Mouse (Mus musculus): ENCODE measurements around the gene Ankdd1a. TPM values are rescaled to one million over a fixed set of nuclear protein-coding genes. Genes with fewer than 3 reads are reported as not detected.
A peak's percentile ranks its signal among the peaks of the same experiment; 100 is the strongest.

Ankdd1a gene
- total and polyA plus RNA-seq, 2 experiments from 2014 or later, result not detected

DNA sequence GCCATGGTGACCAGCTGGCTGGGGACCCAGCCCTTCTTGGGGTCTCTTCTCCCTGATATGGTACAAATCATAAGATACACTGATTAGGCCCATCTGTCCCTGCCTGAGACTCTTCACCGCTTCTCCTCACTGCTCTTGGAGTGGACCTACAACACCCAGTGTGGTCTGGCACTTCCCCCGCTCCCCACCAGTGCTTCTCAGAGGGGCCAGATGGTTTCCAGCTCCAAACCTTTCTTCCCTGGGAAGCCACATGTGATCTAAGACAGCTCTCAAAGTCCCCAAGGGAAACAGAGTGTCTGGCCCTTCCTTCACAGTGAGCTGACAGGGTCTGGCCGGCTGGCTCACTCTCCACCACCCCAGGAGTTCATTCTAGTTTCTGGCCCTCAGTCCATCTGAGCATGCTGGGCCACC lies 5.1 kb downstream of the Ankdd1a start:
- Histone ChIP-seq H3K4me1 (ENCODE audit: control insufficient read depth, insufficient read depth) (no peaks in the 10 kb centered on the region), H3K9ac (replicated peaks; ENCODE audit: low read depth, low read length) (no peak overlapping the region), H3K27ac (ENCODE audit: low read depth) (no peak overlapping the region), H3K4me2 (ENCODE audit: low read depth, low read length) (no peak overlapping the region), H3K36me3 (replicated peaks; ENCODE audit: control insufficient read depth, insufficient read depth, low read length) (no peaks in the 10 kb centered on the region), H3K9me3 (replicated peaks; ENCODE audit: control insufficient read depth, low read length) (no peaks in the 10 kb centered on the region), H3K4me3 (ENCODE audit: low read depth, low read length) (no peak overlapping the region), H3K27me3 (ENCODE audit: control insufficient read depth, insufficient read depth, low read length) (no peaks in the 10 kb centered on the region)
- 62% methylated on average over 3 of the region's 3 CpGs for WGBS
- DNase-seq (ENCODE audit: low spot score), result no peak
- no peak for TF ChIP-seq EP300 (IDR thresholded peaks at IDR 0.05; ENCODE audit: low read depth)
- TF ChIP-seq CTCF (IDR thresholded peaks at IDR 0.05; ENCODE audit: low read depth), result no peak
- ATAC-seq (ENCODE audit: insufficient read depth, low read depth), result no peak

DNA sequence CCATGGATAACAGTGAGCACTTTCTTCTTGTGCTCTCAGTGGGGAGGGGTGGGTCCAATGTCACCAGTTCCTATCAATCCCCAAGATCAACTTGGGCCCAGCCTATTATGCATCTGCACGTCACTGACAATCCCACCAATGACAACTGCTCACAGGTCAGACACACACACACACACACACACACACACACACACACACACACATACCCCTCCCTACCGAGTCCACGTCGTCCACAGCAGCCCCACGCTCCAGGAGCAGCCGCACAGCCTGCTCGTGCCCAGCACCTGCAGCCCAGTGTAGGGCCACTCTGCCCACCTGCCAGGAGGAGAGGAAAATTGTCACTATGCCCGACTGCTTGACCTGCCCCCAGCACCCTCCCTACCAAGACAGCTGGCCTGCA lies 5.6 kb downstream of the Ankdd1a start:
- TF ChIP-seq EP300 (IDR thresholded peaks at IDR 0.05; ENCODE audit: low read depth) (no peak), CTCF (IDR thresholded peaks at IDR 0.05; ENCODE audit: low read depth) (no peak)
- no peaks in the 10 kb centered on the region for H3K27me3 ChIP-seq (ENCODE audit: control insufficient read depth, insufficient read depth, low read length)
- no peaks in the 10 kb centered on the region for H3K4me1 ChIP-seq (ENCODE audit: control insufficient read depth, insufficient read depth)
- ATAC-seq (ENCODE audit: insufficient read depth, low read depth), result no peak
- no peaks in the 10 kb centered on the region for H3K9me3 ChIP-seq (replicated peaks; ENCODE audit: control insufficient read depth, low read length)
- no peak overlapping the region for H3K9ac ChIP-seq (replicated peaks; ENCODE audit: low read depth, low read length)
- no peak overlapping the region for H3K4me2 ChIP-seq (ENCODE audit: low read depth, low read length)
- DNase-seq (ENCODE audit: low spot score), result no peak
- H3K27ac ChIP-seq (ENCODE audit: low read depth), result no peak overlapping the region
- 78% methylated on average over 8 of the region's 8 CpGs for WGBS
- H3K4me3 ChIP-seq (ENCODE audit: low read depth, low read length), result no peak overlapping the region
- no peaks in the 10 kb centered on the region for H3K36me3 ChIP-seq (replicated peaks; ENCODE audit: control insufficient read depth, insufficient read depth, low read length)

DNA sequence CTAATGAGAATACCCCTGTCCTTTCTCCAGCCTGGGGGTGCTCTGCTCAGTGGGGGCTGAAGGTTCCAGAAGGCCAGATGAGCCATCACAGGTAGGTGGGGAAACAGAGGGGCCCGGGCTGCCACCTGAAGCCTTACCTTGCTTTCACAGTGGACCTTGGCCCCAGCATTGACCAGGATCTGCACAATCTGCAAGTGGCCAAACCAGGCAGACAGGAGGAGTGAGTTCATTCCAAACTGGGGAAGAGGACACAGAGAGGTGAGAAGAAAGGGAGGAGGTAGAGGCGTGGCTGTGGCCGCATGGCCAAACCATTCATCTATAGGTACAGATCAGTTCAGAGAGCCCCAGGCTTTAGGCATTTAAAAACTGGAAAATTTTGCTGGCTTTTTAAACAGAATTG lies 7.5 kb downstream of the Ankdd1a start:
- no peak for TF ChIP-seq EP300 (IDR thresholded peaks at IDR 0.05; ENCODE audit: low read depth)
- no peak for TF ChIP-seq CTCF (IDR thresholded peaks at IDR 0.05; ENCODE audit: low read depth)
- no peak overlapping the region for H3K4me2 ChIP-seq (ENCODE audit: low read depth, low read length)
- no peak overlapping the region for H3K27ac ChIP-seq (ENCODE audit: low read depth)
- H3K9ac ChIP-seq (replicated peaks; ENCODE audit: low read depth, low read length), result no peak overlapping the region
- no peaks in the 10 kb centered on the region for H3K27me3 ChIP-seq (ENCODE audit: control insufficient read depth, insufficient read depth, low read length)
- no peak overlapping the region for H3K4me3 ChIP-seq (ENCODE audit: low read depth, low read length)
- ATAC-seq (ENCODE audit: insufficient read depth, low read depth), result no peak
- 78% methylated on average over 3 of the region's 3 CpGs for WGBS
- no peaks in the 10 kb centered on the region for H3K36me3 ChIP-seq (replicated peaks; ENCODE audit: control insufficient read depth, insufficient read depth, low read length)
- no peaks in the 10 kb centered on the region for H3K9me3 ChIP-seq (replicated peaks; ENCODE audit: control insufficient read depth, low read length)
- H3K4me1 ChIP-seq (ENCODE audit: control insufficient read depth, insufficient read depth), result no peaks in the 10 kb centered on the region
- no peak for DNase-seq (ENCODE audit: low spot score)

DNA sequence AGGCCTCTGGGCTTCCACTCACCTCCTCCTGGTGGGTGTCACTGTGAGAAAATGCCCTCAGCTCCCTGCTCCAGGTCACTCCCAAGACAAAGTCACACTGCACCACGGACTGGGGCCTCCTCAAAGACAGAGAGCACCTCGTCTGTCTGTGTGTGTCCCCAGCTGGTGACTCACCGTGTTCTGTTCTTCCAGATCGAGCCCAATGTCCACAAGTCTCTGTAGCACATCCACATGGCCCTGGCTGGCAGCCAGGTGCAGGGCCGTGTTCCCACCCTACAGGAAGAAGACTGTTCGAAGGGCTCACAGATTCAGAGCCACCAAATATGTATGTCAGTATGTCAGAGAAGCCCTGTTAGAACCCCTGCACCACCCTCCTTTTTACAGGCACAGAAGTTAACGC lies 11.5 kb downstream of the Ankdd1a start:
- no peaks in the 10 kb centered on the region for H3K27me3 ChIP-seq (ENCODE audit: control insufficient read depth, insufficient read depth, low read length)
- H3K4me3 ChIP-seq (ENCODE audit: low read depth, low read length), result no peak overlapping the region
- no peak overlapping the region for H3K9ac ChIP-seq (replicated peaks; ENCODE audit: low read depth, low read length)
- no peaks in the 10 kb centered on the region for H3K36me3 ChIP-seq (replicated peaks; ENCODE audit: control insufficient read depth, insufficient read depth, low read length)
- H3K4me1 ChIP-seq (ENCODE audit: control insufficient read depth, insufficient read depth), result no peaks in the 10 kb centered on the region
- H3K27ac ChIP-seq (ENCODE audit: low read depth), result no peak overlapping the region
- DNase-seq (ENCODE audit: low spot score) (no peak), ATAC-seq (ENCODE audit: insufficient read depth, low read depth) (no peak)
- 15% methylated on average over 7 of the region's 7 CpGs for WGBS
- H3K4me2 ChIP-seq (ENCODE audit: low read depth, low read length), result no peak overlapping the region
- H3K9me3 ChIP-seq (replicated peaks; ENCODE audit: control insufficient read depth, low read length), result no peaks in the 10 kb centered on the region
- no peak for TF ChIP-seq EP300 (IDR thresholded peaks at IDR 0.05; ENCODE audit: low read depth)
- no peak for TF ChIP-seq CTCF (IDR thresholded peaks at IDR 0.05; ENCODE audit: low read depth)

DNA sequence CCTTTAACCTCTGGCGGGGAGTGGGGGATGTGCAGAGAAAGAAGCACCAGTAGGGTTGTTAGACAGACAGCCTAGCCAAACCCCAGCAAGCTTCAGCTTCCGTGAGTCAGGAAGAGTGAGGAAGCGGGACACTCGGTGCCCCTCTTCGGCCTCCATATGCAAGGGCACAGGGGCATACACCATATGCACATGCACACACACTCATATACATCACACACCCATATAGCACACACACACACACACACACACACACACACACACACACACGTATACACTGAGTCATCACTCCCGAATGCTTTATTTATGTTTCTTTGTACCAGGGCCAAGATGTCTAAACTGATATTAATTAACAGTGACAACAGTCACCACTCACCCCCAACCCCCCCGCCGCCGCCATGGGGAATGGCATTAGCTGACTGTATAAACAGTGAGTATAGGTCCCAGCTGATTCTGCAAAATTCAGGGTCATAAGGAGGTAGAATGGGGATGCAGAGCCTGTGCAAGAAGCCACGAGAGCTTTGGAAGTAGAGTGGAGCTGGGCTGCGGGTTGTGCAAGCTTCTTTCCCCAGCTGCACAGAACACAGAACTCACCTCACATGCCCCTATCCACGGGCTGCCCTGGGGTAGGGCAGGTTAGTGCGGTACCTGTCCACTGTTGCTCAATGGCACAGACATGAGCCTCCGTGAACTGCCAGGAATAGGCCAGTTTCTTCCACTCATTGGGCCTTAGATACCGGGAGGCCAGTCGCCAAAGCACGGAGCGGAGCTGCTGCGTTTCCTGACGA lies 17.1 kb downstream of the Ankdd1a start:
- no peaks in the 10 kb centered on the region for H3K9me3 ChIP-seq (replicated peaks; ENCODE audit: control insufficient read depth, low read length)
- H3K4me1 ChIP-seq (ENCODE audit: control insufficient read depth, insufficient read depth), result no peaks in the 10 kb centered on the region
- H3K27ac ChIP-seq (ENCODE audit: low read depth), result no peak overlapping the region
- H3K27me3 ChIP-seq (ENCODE audit: control insufficient read depth, insufficient read depth, low read length), result no peaks in the 10 kb centered on the region
- 79% methylated on average over 21 of the region's 21 CpGs for WGBS
- no peak overlapping the region for H3K4me3 ChIP-seq (ENCODE audit: low read depth, low read length)
- DNase-seq (ENCODE audit: low spot score), result no peak
- H3K36me3 ChIP-seq (replicated peaks; ENCODE audit: control insufficient read depth, insufficient read depth, low read length), result no peaks in the 10 kb centered on the region
- ATAC-seq (ENCODE audit: insufficient read depth, low read depth), result no peak
- H3K9ac ChIP-seq (replicated peaks; ENCODE audit: low read depth, low read length), result no peak overlapping the region
- H3K4me2 ChIP-seq (ENCODE audit: low read depth, low read length), result no peak overlapping the region
- TF ChIP-seq EP300 (IDR thresholded peaks at IDR 0.05; ENCODE audit: low read depth) (no peak), CTCF (IDR thresholded peaks at IDR 0.05; ENCODE audit: low read depth) (no peak)

DNA sequence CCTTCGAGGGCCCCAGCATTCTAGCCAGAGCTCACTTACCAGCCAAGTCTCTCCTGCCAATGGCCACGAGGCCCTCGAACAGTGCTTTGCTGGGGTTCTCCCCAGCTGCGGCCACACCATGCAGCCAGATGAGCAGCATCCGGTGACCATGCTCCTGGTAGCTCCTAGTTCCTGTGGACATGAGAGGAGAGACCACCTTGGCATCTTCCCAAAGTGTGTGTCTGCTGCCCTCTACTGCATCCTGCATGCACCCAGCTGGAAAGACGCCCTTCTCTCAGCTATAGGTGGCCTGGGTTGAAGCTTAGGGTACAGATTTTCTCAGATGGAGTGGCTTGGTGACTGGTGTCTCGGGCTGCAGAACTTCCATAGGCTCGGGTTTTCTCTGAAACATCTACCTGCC lies 17.8 kb downstream of the Ankdd1a start:
- Histone ChIP-seq H3K27me3 (ENCODE audit: control insufficient read depth, insufficient read depth, low read length) (no peaks in the 10 kb centered on the region), H3K9me3 (replicated peaks; ENCODE audit: control insufficient read depth, low read length) (no peaks in the 10 kb centered on the region), H3K36me3 (replicated peaks; ENCODE audit: control insufficient read depth, insufficient read depth, low read length) (no peaks in the 10 kb centered on the region), H3K4me2 (ENCODE audit: low read depth, low read length) (no peak overlapping the region), H3K4me1 (ENCODE audit: control insufficient read depth, insufficient read depth) (no peaks in the 10 kb centered on the region), H3K27ac (ENCODE audit: low read depth) (no peak overlapping the region), H3K9ac (replicated peaks; ENCODE audit: low read depth, low read length) (no peak overlapping the region), H3K4me3 (ENCODE audit: low read depth, low read length) (no peak overlapping the region)
- DNase-seq (ENCODE audit: low spot score) (peak; percentile 26), ATAC-seq (ENCODE audit: insufficient read depth, low read depth) (no peak)
- no peak for TF ChIP-seq EP300 (IDR thresholded peaks at IDR 0.05; ENCODE audit: low read depth)
- TF ChIP-seq CTCF (IDR thresholded peaks at IDR 0.05; ENCODE audit: low read depth), result peak; percentile 61
- 44% methylated on average over 8 of the region's 8 CpGs for WGBS

All from heart, postnatal 0 days (tissue).